Mouse (Mus musculus) megakaryocyte, adult 5-6 weeks (primary cell): ENCODE measurements around the gene Fabp6. TPM values are rescaled to one million over a fixed set of nuclear protein-coding genes. Genes with fewer than 3 reads are reported as not detected.

Experiments used
- ATAC-seq: 2 replicates; pipeline ENCODE4 v1.8.0; 2016; ENCODE audit warnings: mild to moderate bottlenecking, inconsistent platforms; ENCODE audit not compliant: poor library complexity, severe bottlenecking
- total RNA-seq, 2 experiments: library from RNA; stranded (forward) in 1 of 2; stranded (reverse) in 1 of 2; fragments of 153-499, 151-499 nt in 1 of 2; fragments of 221-1000, 200-1000 nt in 1 of 2; gene quantifications; 2 replicates each; pipeline versions ENCODE4 v1.2.3 to v1.2.4; 2015 to 2017

The Fabp6 gene
- total RNA-seq (2015) (not detected in 2 replicates), total RNA-seq (2017) (not detected in 2 replicates)

GRCm38 (mm10) chr11:43601440-43601839, at the start of gene Fabp6:
Fabp6 (minus strand) TSS chr11:43601540.
- no peak for ATAC-seq

DNA sequence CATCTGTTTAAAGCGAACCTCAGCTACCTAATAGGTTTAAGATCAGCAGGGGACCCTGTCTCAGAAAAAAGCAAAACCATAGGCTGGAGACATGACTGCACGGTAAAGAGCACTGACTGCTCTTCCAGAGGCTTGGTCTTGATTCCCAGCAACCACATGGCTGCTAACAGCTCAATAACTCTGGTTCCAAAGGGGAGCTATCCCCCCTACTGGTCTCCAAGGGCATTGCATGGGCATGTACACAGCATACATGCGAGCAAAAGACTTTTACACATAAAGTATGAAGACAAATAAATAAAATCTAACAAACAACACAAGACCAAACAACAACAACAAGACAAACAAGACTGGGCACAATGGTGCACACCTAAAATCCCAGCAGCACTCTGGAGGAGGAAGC, 43.9 kb upstream of the Fabp6 start:
- no peak for ATAC-seq

- no peak for ATAC-seq
Measured at GRCm38 (mm10) chr11:43643180-43643591, 41.8 kb upstream of the Fabp6 start.

GRCm38 (mm10) chr11:43638486-43638885, 37.1 kb upstream of the Fabp6 start:
- no peak for ATAC-seq

- no peak for ATAC-seq
Measured at GRCm38 (mm10) chr11:43636761-43637160, 35.4 kb upstream of the Fabp6 start.

DNA sequence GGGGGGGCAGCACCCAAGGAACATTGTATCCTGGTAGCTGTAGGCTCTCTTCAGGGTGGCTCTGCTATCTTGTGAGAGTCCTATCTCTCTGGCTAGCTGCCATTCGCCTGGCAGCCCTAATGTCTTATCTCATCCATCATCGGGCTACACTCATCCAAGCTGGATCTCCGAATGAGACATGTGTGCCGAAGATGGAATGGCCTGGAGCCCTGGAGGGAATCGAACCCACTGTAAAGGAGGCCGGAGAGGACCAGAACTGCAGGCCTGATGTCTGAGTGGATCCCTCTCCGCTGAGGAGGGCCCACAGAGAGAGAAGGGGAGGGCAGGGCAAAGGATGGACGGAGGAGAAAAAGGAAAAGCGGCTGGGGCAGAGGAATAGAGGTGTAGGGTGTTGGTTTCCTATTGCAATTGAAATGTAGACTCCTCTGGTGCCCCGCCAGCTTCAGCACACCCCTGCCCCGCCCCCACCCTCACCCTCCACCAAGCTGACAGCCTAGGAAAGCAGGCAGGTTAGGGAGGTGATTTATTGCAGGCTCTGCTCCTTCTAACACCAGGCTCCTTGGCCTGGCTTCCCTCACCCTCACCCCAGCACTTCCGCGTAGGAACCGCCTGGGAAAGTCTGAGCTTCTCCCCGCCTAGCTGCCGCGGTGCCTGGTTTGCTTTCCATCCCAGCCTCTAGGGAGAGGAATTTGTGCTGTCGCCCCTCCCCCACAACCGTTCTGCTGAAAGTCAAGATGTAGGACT, 32.5 kb upstream of the Fabp6 start:
- ATAC-seq = peak; percentile 41; the same call in 1 of the 2 replicates

GRCm38 (mm10) chr11:43633165-43633564, 31.8 kb upstream of the Fabp6 start:
- no peak for ATAC-seq

DNA sequence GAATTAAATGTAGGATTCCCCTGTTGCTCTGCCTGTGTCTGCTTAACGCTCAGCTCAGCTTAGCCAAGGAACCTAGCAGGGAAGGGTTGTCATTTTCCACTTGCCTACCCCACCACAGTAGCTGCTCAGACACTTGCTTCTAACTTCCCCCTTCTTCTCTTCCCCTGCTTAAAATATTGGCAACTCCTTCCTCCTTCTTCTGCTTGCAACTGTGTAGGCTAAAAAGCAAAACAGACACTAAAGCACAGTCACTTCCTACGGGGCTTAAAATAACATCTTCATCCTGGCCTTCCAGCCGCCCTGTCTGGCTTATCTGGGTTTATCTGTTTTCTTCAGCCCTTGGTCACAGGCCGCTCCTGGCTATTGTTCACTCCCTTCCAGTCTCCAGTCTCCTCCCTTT, 31.2 kb upstream of the Fabp6 start:
- ATAC-seq = peak; percentile 85

DNA sequence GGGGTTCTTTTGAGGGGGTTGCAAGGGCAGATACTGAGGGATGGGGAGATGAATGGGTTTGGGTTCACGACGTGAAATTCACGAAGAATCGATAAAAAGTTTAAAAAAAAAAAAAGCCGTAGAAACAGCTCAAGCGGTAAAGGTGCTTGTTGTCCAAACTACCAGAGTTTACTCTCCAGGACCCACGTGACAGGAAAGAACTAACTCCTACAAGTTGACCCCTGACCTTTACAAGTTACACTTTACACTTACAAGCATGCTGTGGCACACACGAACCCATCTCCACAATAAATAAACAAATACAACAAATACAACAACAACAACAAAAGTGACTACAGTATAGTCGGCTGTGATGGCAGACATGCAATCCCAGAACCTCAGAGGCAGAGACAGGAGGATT, 30.3 kb upstream of the Fabp6 start:
- no peak for ATAC-seq

DNA sequence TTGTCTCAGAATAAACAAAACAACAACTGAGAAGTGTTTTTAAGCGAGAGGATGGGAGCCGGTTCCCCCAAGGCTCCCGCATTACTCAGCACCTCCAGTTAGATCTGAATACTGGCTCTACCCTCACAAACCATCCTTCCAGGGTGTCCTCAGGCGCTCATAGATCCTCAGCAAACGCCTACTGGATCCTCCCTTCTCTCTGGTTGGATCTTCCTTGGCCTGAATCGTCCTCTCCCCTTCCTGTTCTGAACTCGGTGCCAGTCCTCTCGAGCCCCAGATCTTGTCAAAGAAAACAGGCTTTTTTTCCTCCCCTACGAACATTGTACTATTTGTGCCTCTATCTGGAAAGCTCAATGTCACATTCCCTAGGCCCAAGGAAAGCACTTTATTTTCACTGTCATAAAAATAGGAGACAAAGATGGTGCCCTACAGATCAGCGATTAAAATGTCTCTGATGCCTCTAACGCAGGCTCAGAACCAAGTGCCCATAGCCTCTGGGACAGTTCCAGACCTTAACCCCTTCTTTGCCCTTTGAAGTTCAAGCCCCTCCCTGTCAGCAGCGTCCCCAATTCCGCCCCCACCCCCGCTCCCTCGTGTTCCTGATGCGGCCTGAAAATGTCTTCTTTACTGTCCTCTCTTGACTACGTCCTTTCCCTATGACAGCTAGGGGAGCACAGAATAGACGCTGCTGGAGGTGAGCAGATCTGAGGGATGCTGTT, 25.7 kb upstream of the Fabp6 start:
- no peak for ATAC-seq

- ATAC-seq = no peak
Measured at GRCm38 (mm10) chr11:43626300-43626926, 25.1 kb upstream of the Fabp6 start.

- ATAC-seq = no peak
Measured at GRCm38 (mm10) chr11:43624341-43624740, 23.0 kb upstream of the Fabp6 start.

- no peak for ATAC-seq
Measured at GRCm38 (mm10) chr11:43621769-43622168, 20.4 kb upstream of the Fabp6 start.

DNA sequence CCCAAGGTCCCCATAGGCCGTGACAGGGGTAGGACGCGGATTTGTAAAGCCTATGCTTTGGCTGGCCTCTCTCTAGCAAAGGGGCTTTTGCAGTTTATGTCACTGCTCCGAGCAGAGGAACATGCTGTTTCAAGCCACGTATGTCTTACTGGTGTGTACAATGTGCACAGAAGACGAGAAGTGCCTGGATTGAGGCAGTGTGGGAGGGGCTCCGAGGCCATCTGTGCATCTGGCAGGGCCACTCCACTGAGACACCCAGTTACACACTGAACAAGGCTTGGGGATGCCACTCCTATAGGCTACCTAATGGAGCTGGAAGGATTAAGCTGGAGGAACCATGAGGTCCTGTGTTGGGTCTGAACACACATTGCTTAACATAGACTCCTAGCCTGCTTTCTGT, 17.1 kb upstream of the Fabp6 start:
- ATAC-seq = no peak

- no peak for ATAC-seq
Measured at GRCm38 (mm10) chr11:43617924-43618323, 16.6 kb upstream of the Fabp6 start.

- peak; percentile 89 for ATAC-seq
Measured at GRCm38 (mm10) chr11:43612834-43613488, 11.6 kb upstream of the Fabp6 start.

DNA sequence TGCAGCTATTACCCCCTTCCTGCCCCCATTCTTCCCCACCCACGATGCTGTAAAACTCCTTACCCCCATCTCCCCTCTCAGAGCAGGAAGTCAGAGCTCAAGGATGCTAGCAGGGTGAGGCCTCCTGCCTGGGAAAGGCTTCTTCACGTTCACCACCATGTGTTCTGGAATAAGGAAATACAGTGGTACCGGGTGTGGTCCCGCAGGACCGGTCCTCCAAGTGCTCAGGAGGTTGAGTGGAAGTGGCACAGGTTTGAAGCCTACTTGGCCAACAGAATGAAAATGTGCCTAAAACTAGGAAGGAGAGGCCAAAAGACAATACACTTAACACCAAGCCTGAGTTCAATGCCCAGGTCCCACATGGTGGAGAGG, 9.3 kb upstream of the Fabp6 start:
- no peak for ATAC-seq

DNA sequence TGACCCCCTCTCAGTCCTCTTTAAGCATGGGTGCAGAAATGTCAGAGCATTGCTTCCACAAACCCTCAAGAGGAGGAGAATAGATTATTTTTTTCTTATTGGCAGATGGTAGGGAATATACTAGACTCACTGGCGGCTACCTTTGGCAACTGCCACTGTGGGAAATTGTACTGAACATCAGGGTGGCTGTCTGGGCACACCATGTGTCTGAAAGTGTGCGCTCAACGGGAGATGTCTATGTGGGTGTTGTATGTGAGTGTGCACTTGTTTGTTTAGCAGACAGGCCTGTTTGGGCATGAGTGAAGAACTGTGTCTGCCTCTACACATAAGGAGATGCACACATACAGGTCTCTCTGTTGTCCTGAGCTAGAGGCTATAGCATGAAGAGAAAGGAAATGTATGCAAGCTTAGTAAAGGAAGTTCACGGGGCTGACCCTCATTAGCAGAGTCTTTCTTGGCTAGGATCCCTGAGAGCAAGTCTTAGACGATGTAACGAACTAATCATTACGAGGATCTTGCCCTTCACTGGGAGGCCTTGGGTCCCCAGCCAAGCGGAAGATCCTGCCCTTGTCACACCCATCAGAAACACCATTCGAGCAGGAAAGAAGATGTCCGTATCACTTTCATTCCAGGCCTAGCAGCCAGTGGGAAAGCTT, 8.8 kb upstream of the Fabp6 start:
- no peak for ATAC-seq

DNA sequence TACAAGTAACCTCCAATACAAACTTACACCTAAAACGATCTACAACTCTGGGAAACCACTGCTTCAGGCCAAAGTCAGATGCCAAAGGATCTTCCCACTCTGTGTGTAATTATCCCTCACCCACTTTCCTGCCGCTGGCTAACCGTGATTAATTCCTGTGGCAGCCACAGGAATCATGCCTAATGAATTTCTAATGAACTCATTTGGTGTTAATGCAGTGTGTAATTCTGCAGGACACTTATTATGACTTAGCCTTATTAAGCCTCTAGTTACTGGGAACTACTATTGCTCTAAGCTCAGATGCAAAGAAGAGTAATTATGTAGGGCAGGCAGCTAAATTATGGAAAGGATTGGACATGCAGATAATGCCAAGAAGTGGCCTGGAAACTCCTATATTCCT, 7.1 kb upstream of the Fabp6 start:
- ATAC-seq = no peak

DNA sequence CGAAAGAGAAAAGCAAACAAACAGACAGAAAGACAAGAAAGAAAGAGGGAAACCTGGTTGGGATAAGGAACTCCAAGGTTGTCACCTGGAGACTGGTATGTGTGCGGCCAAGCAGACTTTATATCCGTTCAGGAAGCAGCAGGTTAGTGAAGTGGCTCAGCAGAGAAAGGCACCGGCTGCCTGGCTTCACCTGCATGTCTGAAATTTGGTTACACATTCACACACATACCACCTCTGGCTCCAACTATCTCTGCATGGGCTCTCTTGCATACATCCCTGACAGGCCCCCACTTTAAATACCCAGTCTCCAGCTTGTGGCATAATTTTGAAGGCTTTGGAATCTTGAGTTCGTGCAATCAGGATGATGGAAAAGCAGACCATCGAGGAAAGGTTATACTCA, 4.5 kb upstream of the Fabp6 start:
- ATAC-seq = no peak

GRCm38 (mm10) chr11:43604891-43605290, 3.6 kb upstream of the Fabp6 start:
- ATAC-seq = no peak
